Mouse (Mus musculus): ENCODE data around the gene Tpcn2. TPM values are rescaled to one million over a fixed set of nuclear protein-coding genes. Genes with fewer than 3 reads are reported as not detected.

Tpcn2 gene
- 1 to 10 TPM; 3.2 to 3.6 TPM for total RNA-seq (2021)

GRCm38 (mm10) chr7:145283487-145284187 lies at the start of gene Tpcn2:
TSS of gene Tpcn2 (minus strand) at chr7:145284011.
- DNase-seq: peak; percentile 90
- intact Hi-C loops (cut with DNase I): no loop called here

- intact Hi-C loops (cut with DNase I): no loop called here
- no peak for DNase-seq
Measured at GRCm38 (mm10) chr7:145332376-145333041, 48.7 kb upstream of the Tpcn2 start.

GRCm38 (mm10) chr7:145330641-145331040 lies 46.8 kb upstream of the Tpcn2 start:
- DNase-seq: no peak
- intact Hi-C loops (cut with DNase I): no loop called here

- intact Hi-C loops (cut with DNase I): no loop called here
- no peak for DNase-seq
Measured at GRCm38 (mm10) chr7:145329982-145330381, 46.2 kb upstream of the Tpcn2 start.

GRCm38 (mm10) chr7:145325697-145326096 lies 41.9 kb upstream of the Tpcn2 start:
- intact Hi-C loops (cut with DNase I): no loop called here
- no peak for DNase-seq

GRCm38 (mm10) chr7:145323607-145324006 lies 39.8 kb upstream of the Tpcn2 start:
- intact Hi-C loops (cut with DNase I): no loop called here
- DNase-seq: no peak

GRCm38 (mm10) chr7:145319481-145319880 lies 35.7 kb upstream of the Tpcn2 start:
- no peak for DNase-seq
- intact Hi-C loops (cut with DNase I): no loop called here

- no peak for DNase-seq
Measured at GRCm38 (mm10) chr7:145317522-145317921, 33.7 kb upstream of the Tpcn2 start.

GRCm38 (mm10) chr7:145314785-145315411 lies 31.1 kb upstream of the Tpcn2 start, which contains the start of gene Mrgprd:
TSS of gene Mrgprd (plus strand) at chr7:145314835.
- intact Hi-C loops (cut with DNase I): no loop called here
- DNase-seq: no peak

More at GRCm38 (mm10) chr7:145317522-145317921, 33.7 kb upstream of the Tpcn2 start:
- intact Hi-C loops (cut with DNase I): no loop called here

- intact Hi-C loops (cut with DNase I): no loop called here
- no peak for DNase-seq
Measured at GRCm38 (mm10) chr7:145312137-145312536, 28.3 kb upstream of the Tpcn2 start.

GRCm38 (mm10) chr7:145310526-145310925 lies 26.7 kb upstream of the Tpcn2 start:
- no peak for DNase-seq
- intact Hi-C loops (cut with DNase I): no loop called here

GRCm38 (mm10) chr7:145309877-145310276 lies 26.1 kb upstream of the Tpcn2 start:
- intact Hi-C loops (cut with DNase I): no loop called here
- DNase-seq: no peak

GRCm38 (mm10) chr7:145308866-145309265 lies 25.1 kb upstream of the Tpcn2 start:
- no peak for DNase-seq
- intact Hi-C loops (cut with DNase I): no loop called here

GRCm38 (mm10) chr7:145308061-145308675 lies 24.4 kb upstream of the Tpcn2 start:
- intact Hi-C loops (cut with DNase I): no loop called here
- DNase-seq: no peak

GRCm38 (mm10) chr7:145307636-145308035 lies 23.8 kb upstream of the Tpcn2 start:
- DNase-seq: no peak
- intact Hi-C loops (cut with DNase I): no loop called here

GRCm38 (mm10) chr7:145304153-145304552 lies 20.3 kb upstream of the Tpcn2 start:
- DNase-seq: no peak
- intact Hi-C loops (cut with DNase I): no loop called here

- intact Hi-C loops (cut with DNase I): no loop called here
- DNase-seq: peak; percentile 52 to 58
Measured at GRCm38 (mm10) chr7:145302488-145303285, 18.9 kb upstream of the Tpcn2 start.

- intact Hi-C loops (cut with DNase I): no loop called here
- peak; percentile 52 to 60 for DNase-seq
Measured at GRCm38 (mm10) chr7:145301341-145302005, 17.7 kb upstream of the Tpcn2 start.

- DNase-seq: no peak
- intact Hi-C loops (cut with DNase I): no loop called here
Measured at GRCm38 (mm10) chr7:145301008-145301340, 17.2 kb upstream of the Tpcn2 start.

Data from heart, postnatal 36 days (tissue).